Mouse (Mus musculus) intestine, postnatal 0 days (tissue): ENCODE data around the gene Jph3. TPM values are rescaled to one million over a fixed set of nuclear protein-coding genes. Genes with fewer than 3 reads are reported as not detected.
A peak's percentile ranks its signal among the peaks of the same experiment; 100 is the strongest.

Source experiments
- ATAC-seq: fragments of 200-750 bp; cut with Nextera tagmentation; 2 replicates; pipeline ENCODE4 v1.8.0; 2017; ENCODE audit warnings: mild to moderate bottlenecking, moderate TSS enrichment, moderate library complexity
- H3K27ac ChIP-seq: fragments of 300-500 bp; sonication (generic); 2 replicates; pipeline ENCODE4 v1.5.1; 2014; ENCODE audit warnings: mild to moderate bottlenecking, low read depth, low read length, moderate library complexity
- H3K27me3 ChIP-seq: fragments of 300-500 bp; sonication (generic); replicated peaks from 2 replicates; pipeline ENCODE4 v1.6.1; 2014; ENCODE audit warnings: low read length, mixed read lengths; ENCODE audit not compliant: control insufficient read depth, insufficient read depth
- H3K36me3 ChIP-seq: fragments of 300-500 bp; sonication (generic); 2 replicates; pipeline ENCODE4 v1.6.1; 2014; ENCODE audit warnings: mild to moderate bottlenecking, moderate library complexity; ENCODE audit not compliant: control insufficient read depth, insufficient read depth
- H3K4me1 ChIP-seq: fragments of 300-500 bp; sonication (generic); replicated peaks from 2 replicates; pipeline ENCODE4 v1.6.1; 2014; ENCODE audit warnings: antibody characterized with exemption, low read length, mixed read lengths; ENCODE audit not compliant: control insufficient read depth, insufficient read depth
- H3K4me2 ChIP-seq: fragments of 300-500 bp; sonication (generic); replicated peaks from 2 replicates; pipeline ENCODE4 v1.6.1; 2014; ENCODE audit warnings: low read depth, mild to moderate bottlenecking, moderate library complexity
- H3K4me3 ChIP-seq: fragments of 300-500 bp; sonication (generic); 2 replicates; pipeline ENCODE4 v1.5.1; 2014; ENCODE audit warnings: low read depth, low read length
- H3K9ac ChIP-seq: fragments of 300-500 bp; sonication (generic); 2 replicates; pipeline ENCODE4 v1.6.1; 2014; ENCODE audit warnings: mild to moderate bottlenecking, low read depth, low read length
- H3K9me3 ChIP-seq: fragments of 300-500 bp; sonication (generic); 2 replicates; pipeline ENCODE4 v1.6.1; 2016; ENCODE audit warnings: mixed run types; ENCODE audit not compliant: control insufficient read depth
- CTCF ChIP-seq: sonication (generic); IDR thresholded peaks from 2 replicates; pipeline ENCODE4 v1.5.1; 2016; ENCODE audit warnings: low read depth, mild to moderate bottlenecking, control low read depth, antibody characterized with exemption, moderate library complexity
- WGBS: fragments of 180-500 bp; shearing (Covaris S2); extraction: QIAGEN DNeasy Blood & Tissue Kit; methylation state at CpG from one replicate; pipeline ENCODE4 v1.1.7; 2014; 5-methylcytosine and 5-hydroxymethylcytosine counted together
- polyA plus RNA-seq: library from polyadenylated mRNA; unstranded; fragments of >200 nt; fragmentation: Nextera tagmentation; extraction: Ambion mirVana; gene quantifications from 2 replicates; pipeline ENCODE4 v1.2.1, GENCODE M21; 2015

Gene Jph3
- polyA plus RNA-seq, 1 experiment from 2014 or later: 2.8 TPM

DNA sequence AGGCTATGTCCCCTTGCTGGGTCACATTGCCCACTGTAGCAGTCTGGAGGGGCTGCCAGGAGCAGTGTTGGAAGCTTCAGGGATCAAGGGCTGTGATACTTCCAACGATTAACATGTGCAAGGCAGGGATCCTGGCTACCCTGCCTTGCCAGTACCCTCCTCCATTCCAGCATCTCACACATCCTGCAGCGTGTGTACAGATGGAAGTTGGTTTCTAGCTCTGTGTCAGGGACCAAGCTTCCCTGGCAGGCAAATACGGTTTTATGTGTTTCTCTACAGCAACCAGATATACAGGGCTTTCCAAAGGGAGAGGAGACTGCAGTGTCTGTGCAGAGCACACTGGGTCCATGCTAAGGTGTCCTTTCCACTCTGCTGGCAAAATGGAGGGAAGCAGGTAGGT, 24.2 kb upstream of the Jph3 start:
- H3K9ac ChIP-seq: no peak overlapping the region
- H3K4me2 ChIP-seq: no peak overlapping the region
- no peaks in the 10 kb centered on the region for H3K36me3 ChIP-seq
- no peaks in the 10 kb centered on the region for H3K9me3 ChIP-seq
- H3K4me3 ChIP-seq: no peak overlapping the region
- ATAC-seq: no peak
- H3K27me3 ChIP-seq: no peaks in the 10 kb centered on the region
- WGBS: 56% methylated on average over 3 of the region's 3 CpGs
- H3K4me1 ChIP-seq: no peaks in the 10 kb centered on the region
- no peak overlapping the region for H3K27ac ChIP-seq
- TF ChIP-seq CTCF: no peak

DNA sequence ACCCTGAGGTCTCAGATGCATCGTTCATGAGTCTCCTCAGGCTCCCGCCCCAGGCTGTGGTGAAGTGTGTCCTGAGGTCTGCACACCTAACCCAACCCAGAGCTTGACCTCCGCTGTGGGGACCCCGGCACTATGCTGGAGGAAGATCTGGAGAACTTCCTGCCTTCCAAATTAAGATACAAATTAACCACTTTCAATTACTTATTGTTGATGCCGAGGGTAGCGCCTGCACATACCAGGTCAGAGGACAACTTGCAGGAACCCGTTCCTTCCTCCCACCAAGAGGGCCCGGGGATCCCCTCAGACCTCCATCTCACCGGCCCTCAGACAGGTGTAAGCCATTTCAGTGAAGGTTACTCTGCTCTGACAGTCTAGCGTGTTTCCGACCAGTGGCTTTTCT, 22.5 kb upstream of the Jph3 start:
- Histone ChIP-seq H3K9ac (no peak overlapping the region), H3K36me3 (no peaks in the 10 kb centered on the region), H3K4me1 (no peaks in the 10 kb centered on the region), H3K27ac (no peak overlapping the region), H3K9me3 (no peaks in the 10 kb centered on the region), H3K4me2 (no peak overlapping the region), H3K4me3 (no peak overlapping the region), H3K27me3 (no peaks in the 10 kb centered on the region)
- WGBS: 79% methylated on average over 11 of the region's 11 CpGs
- no peak for TF ChIP-seq CTCF
- ATAC-seq: no peak

DNA sequence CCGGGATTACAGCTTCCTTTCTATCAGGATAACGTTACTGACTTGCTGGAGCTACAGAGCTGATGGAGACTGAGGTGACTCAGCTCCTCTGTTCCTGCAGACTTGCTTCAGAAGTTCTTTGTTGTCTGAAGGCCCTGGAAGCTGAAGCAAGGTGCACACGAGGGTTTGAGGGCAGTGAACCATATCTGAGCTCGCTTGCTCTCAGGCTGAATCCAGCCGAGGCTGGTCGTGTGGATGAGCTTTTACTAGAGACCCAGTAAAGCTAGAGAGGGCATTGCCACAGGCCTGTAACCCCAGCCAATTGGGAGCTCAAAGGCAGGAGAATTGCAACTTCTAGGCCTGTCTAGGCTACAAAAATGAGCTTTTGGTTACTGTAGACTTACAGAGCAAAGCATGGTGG, 21.0 kb upstream of the Jph3 start:
- 56% methylated on average over 6 of the region's 6 CpGs for WGBS
- Histone ChIP-seq H3K27me3 (no peaks in the 10 kb centered on the region), H3K36me3 (no peaks in the 10 kb centered on the region), H3K4me2 (no peak overlapping the region), H3K4me3 (no peak overlapping the region), H3K9ac (no peak overlapping the region), H3K27ac (no peak overlapping the region), H3K9me3 (no peaks in the 10 kb centered on the region), H3K4me1 (no peaks in the 10 kb centered on the region)
- ATAC-seq: no peak
- TF ChIP-seq CTCF: no peak

DNA sequence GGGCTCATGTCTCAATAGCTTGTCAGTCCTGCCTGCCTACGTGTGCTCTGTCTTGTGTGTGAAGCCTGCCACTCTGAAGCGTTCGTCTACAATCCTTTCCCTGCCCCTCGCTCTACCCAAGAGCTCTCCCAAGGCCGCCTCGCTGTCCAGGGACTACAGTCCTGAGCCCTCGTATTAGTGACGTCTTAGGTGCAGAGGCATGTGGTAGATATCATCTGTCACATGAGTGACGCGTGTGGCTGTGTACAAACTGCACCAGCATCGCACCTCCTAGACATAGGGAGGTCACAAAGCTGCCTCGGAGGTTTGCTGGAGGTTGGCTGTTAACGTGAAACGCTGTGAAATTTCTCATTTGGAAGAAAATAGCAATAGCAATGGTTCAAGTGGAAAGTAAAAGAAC, 11.9 kb upstream of the Jph3 start:
- H3K27ac ChIP-seq: no peak overlapping the region
- no peak overlapping the region for H3K9ac ChIP-seq
- H3K9me3 ChIP-seq: no peaks in the 10 kb centered on the region
- no peak for ATAC-seq
- no peaks in the 10 kb centered on the region for H3K4me1 ChIP-seq
- 41% methylated on average over 14 of the region's 14 CpGs for WGBS
- no peaks in the 10 kb centered on the region for H3K27me3 ChIP-seq
- no peak overlapping the region for H3K4me3 ChIP-seq
- TF ChIP-seq CTCF: no peak
- H3K4me2 ChIP-seq: no peak overlapping the region
- no peaks in the 10 kb centered on the region for H3K36me3 ChIP-seq

DNA sequence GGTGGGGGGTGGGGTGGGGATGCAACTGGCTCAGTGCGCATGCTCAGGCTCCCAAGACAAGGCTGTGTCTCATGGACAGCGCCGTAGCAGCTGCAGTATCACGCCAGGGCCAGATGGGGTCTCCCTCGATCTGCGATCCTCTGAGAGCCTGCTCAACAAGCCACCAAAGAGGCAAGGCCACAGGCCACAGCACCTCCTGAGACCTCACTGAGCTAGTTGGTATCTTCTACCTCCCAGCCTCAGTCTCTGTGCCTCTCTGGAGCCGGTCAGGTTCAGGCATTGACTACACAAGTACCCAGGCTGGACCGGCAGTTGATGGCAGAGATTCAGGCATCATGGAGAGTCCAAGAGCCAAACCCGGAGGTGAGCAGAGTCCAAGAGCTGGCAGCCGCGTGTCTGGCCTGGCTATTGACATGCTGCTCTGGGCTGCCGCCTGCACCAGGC, 11.4 kb upstream of the Jph3 start:
- H3K4me3 ChIP-seq: no peak overlapping the region
- H3K27me3 ChIP-seq: no peaks in the 10 kb centered on the region
- no peaks in the 10 kb centered on the region for H3K4me1 ChIP-seq
- H3K36me3 ChIP-seq: no peaks in the 10 kb centered on the region
- H3K4me2 ChIP-seq: no peak overlapping the region
- H3K9ac ChIP-seq: no peak overlapping the region
- peak; percentile 87 for TF ChIP-seq CTCF
- 27% methylated on average over 12 of the region's 12 CpGs for WGBS
- H3K9me3 ChIP-seq: no peaks in the 10 kb centered on the region
- H3K27ac ChIP-seq: no peak overlapping the region
- 0 out of 2 replicates have a peak, but pooled peaks have one; percentile 33 for ATAC-seq

DNA sequence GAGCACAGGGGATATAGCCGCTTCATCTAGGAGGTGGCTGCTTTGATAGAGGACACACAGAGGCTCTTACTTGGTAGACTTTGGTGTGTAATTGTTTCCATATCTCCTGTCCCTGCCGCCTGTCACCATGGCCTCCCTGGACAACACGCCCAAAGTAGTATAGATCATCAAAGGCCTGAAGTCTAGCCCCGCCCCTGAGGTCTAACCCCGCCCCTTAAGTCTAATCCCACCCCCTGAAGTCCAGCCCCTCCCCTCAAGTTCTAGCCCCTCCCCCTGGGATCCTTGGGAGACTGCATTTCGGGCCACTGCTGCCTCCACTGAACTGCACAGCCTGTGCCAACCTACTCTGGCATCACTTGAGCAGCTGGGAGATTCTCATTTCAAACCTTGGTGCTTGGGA, 10.5 kb upstream of the Jph3 start:
- no peak for TF ChIP-seq CTCF
- no peak for ATAC-seq
- no peak overlapping the region for H3K27ac ChIP-seq
- H3K9ac ChIP-seq: no peak overlapping the region
- H3K9me3 ChIP-seq: no peaks in the 10 kb centered on the region
- H3K4me2 ChIP-seq: no peak overlapping the region
- H3K4me3 ChIP-seq: no peak overlapping the region
- no peaks in the 10 kb centered on the region for H3K36me3 ChIP-seq
- no peaks in the 10 kb centered on the region for H3K4me1 ChIP-seq
- WGBS: 41% methylated on average over 6 of the region's 6 CpGs
- H3K27me3 ChIP-seq: no peaks in the 10 kb centered on the region

DNA sequence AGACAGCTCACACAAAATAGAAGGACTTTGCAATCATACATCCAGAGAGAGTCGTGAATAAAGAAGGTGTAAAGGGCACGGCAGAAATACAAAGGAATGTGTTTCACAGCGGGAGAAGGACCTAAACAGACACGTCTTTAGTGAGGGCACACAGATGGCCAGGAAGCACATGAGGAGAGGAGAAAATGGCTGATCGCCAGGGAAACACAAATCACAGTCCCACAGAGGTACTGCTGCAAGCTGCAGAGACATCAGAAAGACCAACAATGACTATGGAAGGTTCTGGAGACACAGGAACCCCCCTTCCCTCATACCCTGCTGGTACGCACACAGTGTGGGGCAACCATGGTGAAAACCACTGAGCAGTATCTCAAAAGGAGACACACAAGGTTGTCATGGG, 8.4 kb upstream of the Jph3 start:
- WGBS: 51% methylated on average over 6 of the region's 6 CpGs
- H3K27ac ChIP-seq: no peak overlapping the region
- no peaks in the 10 kb centered on the region for H3K27me3 ChIP-seq
- no peak for TF ChIP-seq CTCF
- no peak overlapping the region for H3K4me2 ChIP-seq
- ATAC-seq: no peak
- H3K36me3 ChIP-seq: no peaks in the 10 kb centered on the region
- no peaks in the 10 kb centered on the region for H3K9me3 ChIP-seq
- no peak overlapping the region for H3K9ac ChIP-seq
- H3K4me3 ChIP-seq: no peak overlapping the region
- no peaks in the 10 kb centered on the region; the same call in 1 of the 2 replicates for H3K4me1 ChIP-seq
